Mouse (Mus musculus) gastrocnemius, postnatal 25 days (tissue): ENCODE results near the gene 2410131K14Rik. TPM values are rescaled to one million over a fixed set of nuclear protein-coding genes. Genes with fewer than 3 reads are reported as not detected.

ENCODE experiments used
- DNase-seq: peaks from one replicate; pipeline ENCODE4 v3.0.0; 2022
- total RNA-seq, 2 experiments: library from RNA; stranded (reverse); gene quantifications; 1 replicate in 1 of 2; 2 replicates in 1 of 2; pipeline ENCODE4 v1.2.3; 2021

Gene 2410131K14Rik
- total RNA-seq, 2 experiments from 2014 or later, result 3.8 to 4.1 TPM

- no peak for DNase-seq
These were observed 16.2 kb downstream of the 2410131K14Rik start for GRCm38 (mm10) chr5:118261181-118261580.

DNA sequence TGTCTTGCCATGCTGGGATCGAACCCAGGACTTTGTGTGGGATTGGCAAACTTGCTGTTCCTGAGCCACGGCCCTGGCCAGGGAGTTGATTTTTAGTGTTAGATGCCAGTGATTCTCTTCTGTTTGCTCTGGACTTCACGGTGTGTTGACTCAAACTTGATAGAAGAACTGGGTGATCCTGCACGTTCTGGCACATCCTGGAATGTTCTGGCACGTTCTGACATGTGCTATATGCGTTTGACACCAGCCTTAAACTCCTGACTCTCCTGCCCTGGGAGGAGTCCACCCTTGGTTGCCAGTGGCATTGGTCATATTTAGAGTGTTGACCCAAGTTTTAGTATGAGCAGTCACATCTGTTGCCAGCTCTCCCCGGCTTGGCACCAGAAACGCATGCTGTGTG is 17.4 kb downstream of the 2410131K14Rik start:
- DNase-seq, result no peak

GRCm38 (mm10) chr5:118264279-118264678 is 19.3 kb downstream of the 2410131K14Rik start:
- no peak for DNase-seq

DNA sequence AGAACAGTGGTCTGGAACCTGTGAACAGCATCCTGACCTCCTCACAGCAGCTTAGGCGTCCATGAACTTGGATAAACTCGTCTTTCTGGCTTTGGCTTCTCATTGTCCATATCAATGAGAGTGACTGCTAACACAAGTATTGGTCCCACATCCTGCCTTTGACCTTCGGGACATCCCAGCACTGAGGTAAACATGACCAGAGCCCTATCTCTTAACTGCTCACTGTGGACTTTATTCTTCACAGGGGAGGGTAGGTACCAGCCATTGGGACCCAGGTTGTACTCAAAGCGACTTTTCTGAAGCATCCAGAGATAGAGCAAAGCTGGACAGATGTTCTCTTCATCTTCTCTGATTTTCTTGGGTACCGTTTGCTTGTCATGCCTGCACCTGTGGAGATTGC is 20.3 kb downstream of the 2410131K14Rik start:
- DNase-seq, result no peak

DNA sequence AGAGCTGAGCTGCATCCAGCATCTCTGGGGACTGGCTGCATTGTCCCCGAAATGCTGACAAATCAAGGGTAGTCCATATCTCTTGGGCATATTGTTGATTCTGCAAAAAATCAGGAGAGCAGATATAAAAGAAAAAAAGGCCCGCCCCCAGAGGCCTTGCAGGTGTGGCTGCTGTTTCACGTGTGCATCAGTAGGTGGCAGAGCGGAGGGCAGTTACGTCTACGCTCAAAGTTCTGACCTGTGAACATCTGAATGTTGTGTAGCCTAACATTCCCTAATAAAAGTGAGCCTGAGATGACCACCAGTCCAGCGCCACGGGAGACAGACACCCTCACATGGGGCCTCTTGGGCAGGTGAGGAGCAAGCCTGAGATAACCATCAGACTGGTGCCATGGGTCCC is 21.3 kb downstream of the 2410131K14Rik start:
- no peak for DNase-seq

DNA sequence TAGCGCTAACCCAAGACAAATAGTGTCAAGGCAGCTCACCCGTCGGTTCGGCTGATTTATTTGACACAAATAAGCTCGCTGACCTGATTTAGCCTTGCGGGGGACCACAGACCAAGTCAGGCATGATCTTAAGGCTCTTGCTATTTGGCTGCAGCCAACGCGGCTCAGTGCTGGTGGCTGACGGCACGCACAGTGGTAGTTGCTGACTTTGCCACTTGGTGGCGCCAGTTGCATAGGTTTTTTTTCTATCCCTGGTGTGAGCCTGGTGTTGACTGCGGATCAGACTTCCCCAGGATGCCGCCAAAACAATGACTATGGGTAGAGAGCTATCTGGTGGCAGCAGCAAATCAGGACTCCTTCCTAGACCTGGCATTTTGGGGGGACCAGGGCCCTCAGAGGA is 24.0 kb downstream of the 2410131K14Rik start:
- peak; percentile 75 for DNase-seq

GRCm38 (mm10) chr5:118271449-118272110 is 26.6 kb downstream of the 2410131K14Rik start:
- DNase-seq, result no peak

DNA sequence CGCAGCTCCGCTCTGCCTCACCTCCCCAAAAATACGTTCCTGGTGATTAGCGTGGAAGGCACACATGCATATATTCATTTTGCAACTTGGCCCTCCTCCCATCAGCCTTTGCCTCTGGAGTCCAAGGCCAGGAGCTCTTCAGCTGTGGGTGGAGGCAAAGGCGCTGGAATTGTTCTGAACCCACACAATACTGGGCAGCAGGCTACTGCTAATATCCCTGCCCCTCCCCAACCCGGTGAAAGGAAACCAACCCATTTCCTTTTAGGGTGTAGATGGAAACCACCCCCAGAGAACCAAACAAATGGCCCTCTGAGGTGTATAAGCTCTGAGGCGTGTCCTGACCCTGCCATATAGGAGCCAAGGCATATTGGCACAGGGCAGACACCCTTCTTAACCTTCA is 28.4 kb downstream of the 2410131K14Rik start:
- DNase-seq, result no peak

DNA sequence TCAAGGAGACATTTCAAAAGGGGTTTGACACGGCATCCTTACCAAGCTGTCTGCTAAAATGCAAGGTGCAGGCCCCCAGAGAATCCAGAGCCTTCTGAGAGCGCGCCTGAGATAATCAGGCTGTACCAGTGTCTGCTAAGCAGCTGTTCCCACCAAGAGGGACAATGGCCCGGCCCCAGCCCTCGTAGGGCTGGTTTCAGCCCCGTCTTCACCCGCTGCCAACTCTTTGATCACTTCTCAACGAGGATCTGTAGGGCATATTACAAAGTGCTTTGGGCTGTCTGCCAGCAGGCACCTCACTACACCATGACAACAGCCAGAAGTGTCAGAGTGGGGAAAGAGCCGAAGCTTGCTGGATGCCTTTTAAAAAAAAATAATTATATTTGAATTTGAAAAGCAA is 29.5 kb downstream of the 2410131K14Rik start:
- DNase-seq, result no peak

GRCm38 (mm10) chr5:118276281-118276680 is 31.3 kb downstream of the 2410131K14Rik start:
- DNase-seq, result no peak

GRCm38 (mm10) chr5:118276711-118277110 is 31.7 kb downstream of the 2410131K14Rik start:
- DNase-seq, result no peak

DNA sequence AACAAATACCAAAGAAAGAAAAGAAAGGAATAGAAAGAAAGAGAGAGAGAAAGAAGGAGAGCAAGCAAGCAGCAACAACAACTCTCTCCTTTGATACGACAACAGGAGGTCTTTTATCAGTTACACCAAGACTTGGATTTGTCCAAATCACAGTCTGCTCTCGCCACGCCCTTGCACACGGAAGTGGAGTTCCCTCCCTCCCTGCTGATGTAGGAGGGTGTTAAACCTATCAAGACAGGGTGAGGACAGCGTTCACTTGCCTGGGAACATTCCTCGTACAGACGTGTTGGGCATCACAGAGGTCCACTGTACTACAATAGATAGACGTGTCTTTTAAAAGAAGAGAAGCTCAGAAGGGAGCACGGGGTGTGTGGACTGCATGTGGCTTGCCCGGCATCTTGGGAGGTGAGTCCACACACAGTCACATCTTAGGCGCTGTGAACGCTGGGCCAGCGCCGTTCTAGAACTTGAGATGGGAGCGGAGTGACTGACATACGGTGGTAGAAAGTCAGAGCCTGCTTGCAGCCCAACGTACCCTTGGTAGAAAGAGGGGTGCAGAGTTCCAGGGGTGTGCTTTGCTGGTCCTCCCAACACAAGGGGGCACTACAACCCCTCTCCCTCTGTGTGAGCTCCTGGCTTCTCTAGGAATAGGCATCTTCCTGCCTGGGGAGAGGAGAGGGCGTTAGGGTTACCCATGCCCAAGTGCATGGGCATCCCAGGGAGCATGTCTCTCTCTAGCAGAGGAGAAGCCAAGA is 32.9 kb downstream of the 2410131K14Rik start:
- DNase-seq, result no peak

- DNase-seq, result no peak
These were observed 46.4 kb downstream of the 2410131K14Rik start for GRCm38 (mm10) chr5:118291453-118291852.

GRCm38 (mm10) chr5:118292476-118292875 is 47.4 kb downstream of the 2410131K14Rik start:
- no peak for DNase-seq

DNA sequence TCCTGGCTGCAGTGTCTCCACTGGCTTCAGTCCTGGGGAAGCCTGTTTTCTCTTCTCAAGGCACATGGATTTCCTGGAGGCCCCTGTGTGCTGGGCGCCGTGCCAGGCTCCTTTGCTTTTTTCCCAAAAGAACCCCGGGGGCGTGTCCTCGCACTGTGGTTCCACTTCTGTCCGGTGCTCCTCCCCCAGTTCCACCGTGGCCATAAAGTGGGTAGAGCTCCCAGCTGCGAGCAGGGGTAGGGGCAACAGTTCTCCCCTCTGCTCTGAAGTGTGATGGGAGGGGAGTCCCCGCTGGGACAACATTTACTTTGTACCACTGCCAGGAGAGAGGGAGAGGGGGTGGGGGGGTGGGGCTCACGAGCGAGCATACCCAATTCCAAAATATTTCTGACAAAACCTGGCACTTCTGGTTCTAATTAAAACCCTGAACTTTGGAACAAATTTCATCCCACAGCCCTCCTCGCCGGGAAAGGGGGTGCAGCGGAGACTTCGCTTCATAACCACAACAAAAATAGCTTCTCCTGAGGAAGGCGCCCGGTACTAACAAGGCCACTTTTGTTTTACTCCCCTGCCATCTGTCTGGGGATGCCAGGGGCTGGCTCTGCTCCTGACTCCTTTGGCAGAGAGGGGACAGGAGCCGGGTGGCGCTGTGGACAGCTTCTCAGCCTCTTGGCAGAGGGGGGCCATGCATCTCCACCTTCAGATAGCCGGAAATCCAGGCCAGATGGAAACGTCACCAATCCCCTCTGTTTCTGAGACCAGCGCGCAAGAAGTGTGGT is 49.2 kb downstream of the 2410131K14Rik start:
- peak; percentile 92 for DNase-seq

GRCm38 (mm10) chr5:118294865-118295258 is 49.8 kb downstream of the 2410131K14Rik start:
- no peak for DNase-seq

- no peak for DNase-seq
These were observed 52.3 kb downstream of the 2410131K14Rik start for GRCm38 (mm10) chr5:118297338-118297746.

DNA sequence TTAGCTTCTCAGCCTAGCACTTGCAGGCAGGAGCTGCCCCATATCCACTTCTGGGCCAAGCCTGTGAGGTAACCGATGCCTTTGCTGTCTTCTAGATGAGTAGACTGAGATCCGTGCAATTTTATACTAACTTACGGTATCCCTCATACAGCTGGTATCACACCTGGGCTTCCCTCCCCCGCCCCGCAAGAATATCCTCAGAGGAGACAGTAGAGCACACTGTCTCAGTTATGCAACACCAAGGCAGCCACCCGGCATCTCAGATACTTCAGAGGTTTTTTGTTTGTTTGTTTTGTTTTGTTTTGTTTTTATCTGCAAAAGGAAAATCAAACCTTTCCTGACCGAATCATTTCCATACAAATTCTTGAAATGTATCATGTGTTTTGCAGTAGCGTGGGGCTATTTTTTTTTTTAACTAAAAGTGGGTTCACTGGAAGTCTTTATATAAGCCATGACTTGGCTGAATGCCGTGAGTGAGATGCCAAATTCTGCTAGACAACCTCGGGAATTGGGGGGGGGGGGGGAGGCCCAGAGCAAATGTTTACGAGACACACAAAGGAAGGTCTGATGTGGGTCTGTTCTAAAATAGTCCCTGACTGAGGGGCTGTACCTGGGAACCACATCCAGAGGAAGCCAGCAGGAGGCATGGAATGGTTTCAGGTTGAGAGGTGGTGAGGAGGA is 54.8 kb downstream of the 2410131K14Rik start:
- no peak for DNase-seq

GRCm38 (mm10) chr5:118302466-118303155 is 57.6 kb downstream of the 2410131K14Rik start:
- DNase-seq, result no peak

DNA sequence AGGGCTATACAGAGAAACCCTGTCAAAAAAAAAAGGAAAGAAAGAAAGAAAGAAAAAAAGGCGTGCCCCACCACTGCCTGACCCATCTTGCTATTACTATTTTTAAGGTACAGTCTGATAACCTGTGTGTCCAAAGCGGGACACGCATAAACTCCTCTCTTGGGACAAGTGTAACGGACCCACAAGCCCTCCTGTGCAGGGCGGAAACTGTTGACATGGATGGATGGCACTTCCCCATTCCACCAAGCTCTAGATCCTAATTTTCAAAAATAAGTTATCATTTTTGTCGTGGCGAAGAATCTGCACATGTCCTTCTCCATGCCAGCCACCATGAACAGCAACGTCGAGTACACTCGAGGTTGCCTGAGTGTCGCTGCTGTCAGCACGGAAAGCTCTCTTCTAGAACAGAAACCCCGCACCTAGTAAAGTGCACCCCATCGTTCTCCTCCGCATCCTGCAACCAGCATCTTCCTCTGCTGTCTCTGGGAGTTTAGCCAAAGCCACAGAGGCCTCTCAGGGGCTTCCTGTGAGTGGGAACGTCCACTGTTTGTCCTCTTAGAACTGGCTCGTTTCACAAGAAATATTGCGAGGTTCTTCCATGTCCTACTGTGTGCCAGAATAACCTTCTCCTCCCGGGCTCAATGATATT is 60.1 kb downstream of the 2410131K14Rik start:
- no peak for DNase-seq

DNA sequence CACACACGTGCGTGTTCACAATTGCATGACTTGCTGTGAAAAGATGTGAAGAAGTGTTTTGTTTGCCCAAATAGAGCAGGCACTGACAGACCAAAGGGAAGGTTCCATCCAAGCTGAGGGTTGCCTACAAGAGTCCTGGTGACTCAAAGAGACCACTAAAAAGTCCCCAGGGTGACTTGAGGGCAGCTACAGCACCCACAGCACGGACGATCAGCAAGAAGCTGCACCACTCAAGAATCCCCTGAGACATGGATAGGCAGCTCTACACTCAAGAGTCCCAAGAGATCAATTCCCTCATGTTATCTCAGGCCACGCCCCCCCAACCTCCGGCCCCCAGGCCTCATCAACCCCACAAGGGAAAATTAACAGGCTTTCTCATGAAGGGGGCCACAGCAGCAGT is 65.4 kb downstream of the 2410131K14Rik start:
- no peak for DNase-seq
